Mouse (Mus musculus): ENCODE results near the gene Hip1. TPM values are rescaled to one million over a fixed set of nuclear protein-coding genes. Genes with fewer than 3 reads are reported as not detected.

The Hip1 gene
- polyA plus RNA-seq, 2 experiments: 45.9 to 47.0 TPM

DNA sequence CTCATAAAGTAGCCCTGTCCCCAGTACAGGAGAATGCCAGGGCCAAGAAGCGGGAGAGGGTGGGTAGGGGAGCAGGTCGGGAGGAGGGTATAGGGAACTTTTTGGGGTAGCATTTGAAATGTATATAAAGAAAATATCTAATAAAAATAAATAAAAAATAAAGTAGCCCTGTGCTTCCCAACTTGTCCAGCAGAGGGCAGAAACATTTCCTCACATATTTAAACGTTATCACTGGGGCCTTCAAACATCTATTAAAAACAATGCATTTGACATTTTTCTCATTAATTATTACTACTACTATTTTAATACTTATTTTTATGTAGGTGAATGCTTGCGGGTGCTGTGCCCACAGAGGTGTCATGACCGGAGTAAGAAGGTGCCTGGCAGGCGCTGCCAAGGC lies 177.1 kb downstream of the Hip1 start:
- no peak for ATAC-seq (ENCODE audit: low FRiP score, low read depth)
- Histone ChIP-seq H3K27me3 (ENCODE audit: control insufficient read depth, insufficient read depth, low read length) (no peaks in the 10 kb centered on the region), H3K36me3 (ENCODE audit: control insufficient read depth, insufficient read depth, low read length) (peaks cover 8% of the 10 kb centered on the region), H3K4me3 (replicated peaks; ENCODE audit: low read length) (no peak overlapping the region), H3K9me3 (ENCODE audit: control insufficient read depth, low read length) (no peaks in the 10 kb centered on the region), H3K4me2 (replicated peaks; ENCODE audit: low read depth, low read length, severe bottlenecking) (no peak overlapping the region), H3K4me1 (ENCODE audit: control insufficient read depth, insufficient read depth, low read length) (peaks cover 11% of the 10 kb centered on the region; the same call in 1 of the 2 replicates), H3K9ac (ENCODE audit: low read depth, low read length, severe bottlenecking) (no peak overlapping the region), H3K27ac (replicated peaks; ENCODE audit: low read depth, low read length) (no peak overlapping the region)
- 58% methylated on average over 6 of the region's 6 CpGs for WGBS
- no peak for TF ChIP-seq POLR2A (IDR thresholded peaks at IDR 0.05; ENCODE audit: borderline replicate concordance, extremely low read depth, insufficient read depth, insufficient read length)
- no peak for DNase-seq (ENCODE audit: low spot score)

DNA sequence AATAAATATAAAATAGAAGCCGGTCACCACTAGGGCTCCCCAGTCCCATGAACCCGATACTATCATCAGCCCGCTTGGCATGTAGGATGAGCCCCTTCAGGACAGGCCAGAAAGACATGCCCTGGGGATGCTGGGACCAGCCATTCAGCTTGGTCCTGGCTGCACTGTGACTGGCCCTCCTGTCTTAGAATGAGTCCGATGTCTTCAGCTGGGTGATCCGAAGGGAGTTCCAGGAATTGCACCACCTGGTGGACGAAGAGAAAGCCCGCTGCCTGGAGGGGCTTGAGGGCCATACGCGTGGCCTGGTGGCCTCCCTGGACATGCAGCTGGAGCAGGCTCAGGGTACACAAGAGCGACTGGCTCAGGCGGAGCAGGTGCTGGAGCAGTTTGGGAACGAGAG lies 181.4 kb downstream of the Hip1 start:
- TF ChIP-seq POLR2A (IDR thresholded peaks at IDR 0.05; ENCODE audit: borderline replicate concordance, extremely low read depth, insufficient read depth, insufficient read length): no peak
- DNase-seq (ENCODE audit: low spot score) (no peak), ATAC-seq (ENCODE audit: low FRiP score, low read depth) (no peak)
- H3K4me2 ChIP-seq (replicated peaks; ENCODE audit: low read depth, low read length, severe bottlenecking): no peak overlapping the region
- no peak overlapping the region for H3K9ac ChIP-seq (ENCODE audit: low read depth, low read length, severe bottlenecking)
- H3K9me3 ChIP-seq (ENCODE audit: control insufficient read depth, low read length): no peaks in the 10 kb centered on the region
- H3K27ac ChIP-seq (replicated peaks; ENCODE audit: low read depth, low read length): no peak overlapping the region
- no peaks in the 10 kb centered on the region for H3K27me3 ChIP-seq (ENCODE audit: control insufficient read depth, insufficient read depth, low read length)
- no peak overlapping the region for H3K4me3 ChIP-seq (replicated peaks; ENCODE audit: low read length)
- H3K4me1 ChIP-seq (ENCODE audit: control insufficient read depth, insufficient read depth, low read length): no peaks in the 10 kb centered on the region
- H3K36me3 ChIP-seq (ENCODE audit: control insufficient read depth, insufficient read depth, low read length): no peaks in the 10 kb centered on the region
- WGBS: 29% methylated on average over 12 of the region's 12 CpGs

DNA sequence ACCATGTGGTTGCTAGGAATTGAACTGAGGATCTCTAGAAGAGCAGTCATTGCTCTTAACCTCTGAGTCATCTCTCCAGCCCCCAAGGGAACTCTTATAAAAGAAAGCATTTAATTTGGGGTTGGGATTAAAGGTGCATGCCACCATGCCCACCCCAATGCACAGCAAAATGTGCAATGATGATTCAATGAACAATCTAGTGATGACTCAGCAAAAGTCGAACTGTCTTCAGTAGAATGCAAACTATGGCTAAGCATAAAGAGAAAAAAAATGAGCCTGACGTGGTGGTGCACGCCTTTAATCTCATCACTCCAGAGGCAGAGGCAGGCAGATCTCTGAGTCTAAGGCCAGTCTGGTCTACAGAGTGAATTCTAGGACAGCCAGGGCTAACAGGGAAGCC lies 182.3 kb downstream of the Hip1 start:
- Histone ChIP-seq H3K4me1 (ENCODE audit: control insufficient read depth, insufficient read depth, low read length) (no peaks in the 10 kb centered on the region), H3K9ac (ENCODE audit: low read depth, low read length, severe bottlenecking) (no peak overlapping the region), H3K9me3 (ENCODE audit: control insufficient read depth, low read length) (no peaks in the 10 kb centered on the region), H3K27ac (replicated peaks; ENCODE audit: low read depth, low read length) (no peak overlapping the region), H3K4me3 (replicated peaks; ENCODE audit: low read length) (no peak overlapping the region), H3K4me2 (replicated peaks; ENCODE audit: low read depth, low read length, severe bottlenecking) (no peak overlapping the region), H3K36me3 (ENCODE audit: control insufficient read depth, insufficient read depth, low read length) (no peaks in the 10 kb centered on the region), H3K27me3 (ENCODE audit: control insufficient read depth, insufficient read depth, low read length) (no peaks in the 10 kb centered on the region)
- ATAC-seq (ENCODE audit: low FRiP score, low read depth) (no peak), DNase-seq (ENCODE audit: low spot score) (no peak)
- 93% methylated on average over 3 of the region's 3 CpGs for WGBS
- no peak for TF ChIP-seq POLR2A (IDR thresholded peaks at IDR 0.05; ENCODE audit: borderline replicate concordance, extremely low read depth, insufficient read depth, insufficient read length)

DNA sequence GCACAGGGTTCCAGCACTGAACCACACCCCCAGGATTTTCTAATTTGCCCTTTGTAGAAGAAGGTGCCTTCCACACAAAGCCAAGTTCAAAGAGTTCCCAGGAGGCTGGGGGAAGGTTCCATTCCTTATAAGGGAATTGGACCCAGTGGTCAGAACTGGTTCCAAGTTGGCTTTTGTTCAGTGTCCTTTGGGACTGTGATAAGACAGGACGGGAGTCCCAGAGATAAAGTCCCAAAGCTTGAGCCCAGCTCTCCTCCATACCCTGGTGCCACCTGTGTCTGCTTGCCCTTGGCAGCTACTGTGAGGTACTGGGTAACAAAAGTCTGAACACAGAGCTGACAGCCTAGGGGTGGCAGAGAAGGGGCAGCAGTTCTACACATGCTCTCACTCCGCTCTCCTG lies 185.1 kb downstream of the Hip1 start:
- DNase-seq (ENCODE audit: low spot score): no peak
- H3K27me3 ChIP-seq (ENCODE audit: control insufficient read depth, insufficient read depth, low read length): no peaks in the 10 kb centered on the region
- ATAC-seq (ENCODE audit: low FRiP score, low read depth): no peak
- H3K9ac ChIP-seq (ENCODE audit: low read depth, low read length, severe bottlenecking): no peak overlapping the region
- H3K36me3 ChIP-seq (ENCODE audit: control insufficient read depth, insufficient read depth, low read length): no peaks in the 10 kb centered on the region
- H3K9me3 ChIP-seq (ENCODE audit: control insufficient read depth, low read length): no peaks in the 10 kb centered on the region
- TF ChIP-seq POLR2A (IDR thresholded peaks at IDR 0.05; ENCODE audit: borderline replicate concordance, extremely low read depth, insufficient read depth, insufficient read length): no peak
- H3K27ac ChIP-seq (replicated peaks; ENCODE audit: low read depth, low read length): no peak overlapping the region
- WGBS: 92% methylated on average over 2 of the region's 2 CpGs
- no peak overlapping the region for H3K4me2 ChIP-seq (replicated peaks; ENCODE audit: low read depth, low read length, severe bottlenecking)
- H3K4me1 ChIP-seq (ENCODE audit: control insufficient read depth, insufficient read depth, low read length): no peaks in the 10 kb centered on the region
- no peak overlapping the region for H3K4me3 ChIP-seq (replicated peaks; ENCODE audit: low read length)

DNA sequence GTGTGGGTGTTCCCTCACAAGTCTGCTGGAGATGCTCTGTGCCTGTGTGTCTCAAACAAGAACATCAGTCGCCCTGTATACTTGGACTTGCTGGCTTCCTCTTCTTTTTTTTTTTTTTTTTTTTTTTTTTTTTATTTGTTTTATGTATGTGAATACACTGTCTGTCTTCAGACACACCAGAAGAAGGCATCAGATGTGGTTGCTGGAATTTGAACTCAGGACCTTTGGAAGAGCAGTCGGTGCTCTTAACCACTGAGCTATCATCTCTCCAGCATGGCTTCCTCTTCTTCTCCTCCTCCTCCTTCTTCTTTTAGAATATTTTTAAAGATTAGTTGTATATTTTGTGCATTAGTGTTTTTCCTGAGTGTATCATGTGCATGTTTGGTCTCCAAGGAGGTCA lies 187.4 kb downstream of the Hip1 start:
- DNase-seq (ENCODE audit: low spot score) (peak; percentile 19), ATAC-seq (ENCODE audit: low FRiP score, low read depth) (no peak)
- Histone ChIP-seq H3K4me3 (replicated peaks; ENCODE audit: low read length) (no peak overlapping the region), H3K9ac (ENCODE audit: low read depth, low read length, severe bottlenecking) (no peak overlapping the region), H3K27me3 (ENCODE audit: control insufficient read depth, insufficient read depth, low read length) (peaks cover 12% of the 10 kb centered on the region; the same call in 1 of the 2 replicates), H3K36me3 (ENCODE audit: control insufficient read depth, insufficient read depth, low read length) (no peaks in the 10 kb centered on the region), H3K4me1 (ENCODE audit: control insufficient read depth, insufficient read depth, low read length) (no peaks in the 10 kb centered on the region), H3K9me3 (ENCODE audit: control insufficient read depth, low read length) (no peaks in the 10 kb centered on the region), H3K4me2 (replicated peaks; ENCODE audit: low read depth, low read length, severe bottlenecking) (no peak overlapping the region), H3K27ac (replicated peaks; ENCODE audit: low read depth, low read length) (no peak overlapping the region)
- WGBS: 83% methylated on average over 2 of the region's 2 CpGs
- TF ChIP-seq POLR2A (IDR thresholded peaks at IDR 0.05; ENCODE audit: borderline replicate concordance, extremely low read depth, insufficient read depth, insufficient read length): no peak

Small RNA genes lying within 50 kb of the gene (microRNA-seq; reads per million reads assigned to microRNA genes)
- 1.1 reads per million for gene Mir7033

Other genes with a start within 250 kb of the Hip1 start
- gene Fkbp6, start 195.1 kb downstream of the Hip1 start, polyA plus RNA-seq (2012; rRNA removed): 0.06 and 0.32 TPM in 2 replicates
- not detected in 2 replicates for gene Fkbp6, start 195.1 kb downstream of the Hip1 start, polyA plus RNA-seq (2014; fragmentation: Nextera tagmentation; extraction: Ambion mirVana)
- gene Trim50, start 191.8 kb downstream of the Hip1 start, polyA plus RNA-seq (2012; rRNA removed): not detected in 2 replicates
- not detected in 2 replicates for gene Trim50, start 191.8 kb downstream of the Hip1 start, polyA plus RNA-seq (2014; fragmentation: Nextera tagmentation; extraction: Ambion mirVana)
- 52.1 and 65.4 TPM in 2 replicates for gene Nsun5, start 175.2 kb downstream of the Hip1 start, polyA plus RNA-seq (2012; rRNA removed)
- gene Nsun5, start 175.2 kb downstream of the Hip1 start, polyA plus RNA-seq (2014; fragmentation: Nextera tagmentation; extraction: Ambion mirVana): 26.2 and 29.1 TPM in 2 replicates
- 38.1 and 53.0 TPM in 2 replicates for gene Pom121, start 150.6 kb downstream of the Hip1 start, polyA plus RNA-seq (2012; rRNA removed)
- gene Pom121, start 150.6 kb downstream of the Hip1 start, polyA plus RNA-seq (2014; fragmentation: Nextera tagmentation; extraction: Ambion mirVana): 15.3 and 18.3 TPM in 2 replicates
- gene Ccl26, start 18.4 kb upstream of the Hip1 start, polyA plus RNA-seq (2012; rRNA removed): not detected in 2 replicates
- gene Ccl26, start 18.4 kb upstream of the Hip1 start, polyA plus RNA-seq (2014; fragmentation: Nextera tagmentation; extraction: Ambion mirVana): not detected in 2 replicates
- 1.7 and 2.1 TPM in 2 replicates for gene Ccl24, start 27.9 kb upstream of the Hip1 start, polyA plus RNA-seq (2012; rRNA removed)
- gene Ccl24, start 27.9 kb upstream of the Hip1 start, polyA plus RNA-seq (2014; fragmentation: Nextera tagmentation; extraction: Ambion mirVana): 1.8 and 2.3 TPM in 2 replicates
- 30.6 and 39.5 TPM in 2 replicates for gene Rhbdd2, start 87.5 kb upstream of the Hip1 start, polyA plus RNA-seq (2012; rRNA removed)
- gene Rhbdd2, start 87.5 kb upstream of the Hip1 start, polyA plus RNA-seq (2014; fragmentation: Nextera tagmentation; extraction: Ambion mirVana): 38.9 and 41.6 TPM in 2 replicates
- 99.2 and 132 TPM in 2 replicates for gene Por, start 124.9 kb upstream of the Hip1 start, polyA plus RNA-seq (2012; rRNA removed)
- gene Por, start 124.9 kb upstream of the Hip1 start, polyA plus RNA-seq (2014; fragmentation: Nextera tagmentation; extraction: Ambion mirVana): 64.7 and 71.6 TPM in 2 replicates
- 21.3 and 23.7 TPM in 2 replicates for gene Tmem120a, start 199.3 kb upstream of the Hip1 start, polyA plus RNA-seq (2012; rRNA removed)
- gene Tmem120a, start 199.3 kb upstream of the Hip1 start, polyA plus RNA-seq (2014; fragmentation: Nextera tagmentation; extraction: Ambion mirVana): 44.3 and 48.1 TPM in 2 replicates
- gene Styxl1, start 233.3 kb upstream of the Hip1 start, polyA plus RNA-seq (2012; rRNA removed): 0.08 and 0.10 TPM in 2 replicates
- gene Styxl1, start 233.3 kb upstream of the Hip1 start, polyA plus RNA-seq (2014; fragmentation: Nextera tagmentation; extraction: Ambion mirVana): 0.15 TPM in 1 of 2 replicates, not detected in the other
- gene Mdh2, start 233.4 kb upstream of the Hip1 start, polyA plus RNA-seq (2012; rRNA removed): 339 and 354 TPM in 2 replicates
- gene Mdh2, start 233.4 kb upstream of the Hip1 start, polyA plus RNA-seq (2014; fragmentation: Nextera tagmentation; extraction: Ambion mirVana): 429 and 442 TPM in 2 replicates

All from limb, embryonic 14.5 days (tissue).